Mouse (Mus musculus): ENCODE data around the gene Odf2l. TPM values are rescaled to one million over a fixed set of nuclear protein-coding genes. Genes with fewer than 3 reads are reported as not detected.

Gene Odf2l
- polyA plus RNA-seq, 1 experiment = 0.63 TPM

DNA sequence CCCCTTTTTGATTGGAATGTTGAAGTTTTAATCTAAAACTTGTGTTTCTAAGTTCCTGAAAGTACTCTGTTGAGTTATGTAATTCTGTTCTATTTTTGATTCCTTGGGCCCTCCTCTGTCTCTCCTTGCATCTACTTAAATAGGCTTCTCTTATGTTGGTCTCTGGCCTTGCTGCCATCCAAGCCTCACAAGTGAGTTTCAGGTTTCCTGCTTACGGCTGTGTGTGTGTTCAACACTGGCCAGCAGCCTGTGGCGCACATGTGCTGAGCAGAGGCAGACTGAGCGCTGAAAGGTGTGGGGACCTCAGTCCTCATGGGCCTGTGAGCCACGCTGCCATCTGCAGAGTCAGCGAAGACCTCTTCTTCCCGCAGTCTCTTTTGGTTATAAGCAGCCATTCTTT, 38.5 kb downstream of the Odf2l start:
- peaks cover 14% of the 10 kb centered on the region for H3K9me3 ChIP-seq
- TF ChIP-seq GATA1 (IDR thresholded peaks at IDR 0.05; ENCODE audit: borderline replicate concordance, low read length) = no peak
- TF ChIP-seq FLI1 (IDR thresholded peaks at IDR 0.05; ENCODE audit: low read length) = no peak
- H3K36me3 ChIP-seq (replicated peaks; ENCODE audit: low read length) = peaks cover 13% of the 10 kb centered on the region
- H3K4me1 ChIP-seq = peaks cover 17% of the 10 kb centered on the region
- H3K27me3 ChIP-seq (replicated peaks) = no peaks in the 10 kb centered on the region
- H3K4me3 ChIP-seq (replicated peaks) = no peak overlapping the region

DNA sequence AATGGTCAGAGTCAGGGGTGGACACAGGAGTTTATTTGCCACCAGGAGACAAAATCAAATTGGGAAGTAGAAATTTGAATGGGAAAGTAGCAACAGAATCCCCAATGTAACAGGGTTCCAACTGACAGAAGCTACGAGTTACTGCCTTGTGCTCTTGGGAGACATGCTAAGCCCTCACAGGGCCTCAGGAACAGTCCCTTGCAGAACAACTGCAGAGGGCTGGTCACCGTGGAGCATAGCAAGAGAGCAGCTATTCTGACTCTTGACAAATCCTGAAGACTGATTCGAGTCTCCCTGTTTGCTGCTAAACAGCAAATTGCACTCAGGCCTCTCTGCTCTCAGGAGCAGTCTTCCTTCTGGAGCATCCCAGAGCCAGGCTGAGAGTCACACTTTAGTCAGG, 40.1 kb downstream of the Odf2l start:
- TF ChIP-seq FLI1 (IDR thresholded peaks at IDR 0.05; ENCODE audit: low read length) (no peak), GATA1 (IDR thresholded peaks at IDR 0.05; ENCODE audit: borderline replicate concordance, low read length) (no peak)
- Histone ChIP-seq H3K4me3 (replicated peaks) (no peak overlapping the region), H3K36me3 (replicated peaks; ENCODE audit: low read length) (peaks cover 9% of the 10 kb centered on the region), H3K9me3 (peaks cover 14% of the 10 kb centered on the region), H3K4me1 (peaks cover 17% of the 10 kb centered on the region), H3K27me3 (replicated peaks) (no peaks in the 10 kb centered on the region)

DNA sequence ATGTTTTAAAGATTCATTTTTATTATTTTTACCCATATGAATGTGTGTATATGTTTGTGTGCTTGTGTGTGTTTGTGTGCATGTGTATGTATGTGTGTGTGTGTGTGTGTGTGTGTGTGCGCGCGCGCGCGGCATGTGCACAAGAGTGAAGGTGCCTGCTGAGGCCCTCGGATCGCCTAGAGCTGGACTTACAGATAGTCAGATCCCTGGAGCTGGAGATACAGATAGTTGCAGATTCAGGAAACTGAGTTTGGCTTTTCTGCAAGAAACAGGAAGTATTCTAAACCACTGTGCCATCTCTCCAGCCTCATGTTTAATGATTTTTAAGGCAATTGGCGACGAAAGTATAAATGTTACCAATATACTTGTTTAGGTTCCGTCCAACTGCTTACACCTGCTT, 48.4 kb downstream of the Odf2l start:
- peaks cover 32% of the 10 kb centered on the region for H3K4me1 ChIP-seq
- no peaks in the 10 kb centered on the region for H3K9me3 ChIP-seq
- H3K4me3 ChIP-seq (replicated peaks) = no peak overlapping the region
- no peak for TF ChIP-seq GATA1 (IDR thresholded peaks at IDR 0.05; ENCODE audit: borderline replicate concordance, low read length)
- TF ChIP-seq FLI1 (IDR thresholded peaks at IDR 0.05; ENCODE audit: low read length) = no peak
- no peaks in the 10 kb centered on the region for H3K27me3 ChIP-seq (replicated peaks)
- no peaks in the 10 kb centered on the region for H3K36me3 ChIP-seq (replicated peaks; ENCODE audit: low read length)

GRCm38 (mm10) chr3:145167766-145168165, 49.4 kb downstream of the Odf2l start:
- Histone ChIP-seq H3K9me3 (no peaks in the 10 kb centered on the region), H3K36me3 (replicated peaks; ENCODE audit: low read length) (no peaks in the 10 kb centered on the region), H3K27me3 (replicated peaks) (no peaks in the 10 kb centered on the region), H3K4me1 (peaks cover 36% of the 10 kb centered on the region), H3K4me3 (replicated peaks) (no peak overlapping the region)
- TF ChIP-seq FLI1 (IDR thresholded peaks at IDR 0.05; ENCODE audit: low read length) (no peak), GATA1 (IDR thresholded peaks at IDR 0.05; ENCODE audit: borderline replicate concordance, low read length) (no peak)

- Histone ChIP-seq H3K4me3 (replicated peaks) (no peak overlapping the region), H3K36me3 (replicated peaks; ENCODE audit: low read length) (no peaks in the 10 kb centered on the region), H3K27me3 (replicated peaks) (no peaks in the 10 kb centered on the region), H3K9me3 (no peaks in the 10 kb centered on the region), H3K4me1 (peaks cover 36% of the 10 kb centered on the region)
- TF ChIP-seq FLI1 (IDR thresholded peaks at IDR 0.05; ENCODE audit: low read length) = no peak
- TF ChIP-seq GATA1 (IDR thresholded peaks at IDR 0.05; ENCODE audit: borderline replicate concordance, low read length) = no peak
Observed at GRCm38 (mm10) chr3:145168844-145169696, 50.7 kb downstream of the Odf2l start.

DNA sequence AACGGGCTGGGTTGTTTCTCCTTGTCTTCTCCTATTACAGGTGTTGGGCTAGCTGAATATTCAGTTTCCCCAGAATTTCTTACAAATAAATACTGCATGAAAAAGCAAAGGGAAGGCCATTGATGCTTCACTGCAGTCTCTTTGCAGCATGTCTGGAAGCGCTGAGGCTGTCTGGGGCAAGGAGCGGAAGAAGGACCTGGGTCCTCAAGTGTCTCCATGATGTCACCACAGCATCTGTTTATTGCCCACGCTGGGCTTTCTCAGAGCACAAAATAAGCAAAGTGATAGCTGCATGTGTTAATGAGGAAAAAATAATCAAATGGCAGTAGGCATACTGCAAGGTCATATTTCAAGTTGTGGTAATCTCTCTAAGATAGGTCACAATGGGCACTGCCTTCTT, 51.6 kb downstream of the Odf2l start:
- no peak overlapping the region for H3K4me3 ChIP-seq (replicated peaks)
- no peaks in the 10 kb centered on the region for H3K36me3 ChIP-seq (replicated peaks; ENCODE audit: low read length)
- H3K27me3 ChIP-seq (replicated peaks) = no peaks in the 10 kb centered on the region
- TF ChIP-seq GATA1 (IDR thresholded peaks at IDR 0.05; ENCODE audit: borderline replicate concordance, low read length) (no peak), FLI1 (IDR thresholded peaks at IDR 0.05; ENCODE audit: low read length) (no peak)
- H3K4me1 ChIP-seq = peaks cover 36% of the 10 kb centered on the region
- H3K9me3 ChIP-seq = peaks cover 6% of the 10 kb centered on the region; the same call in 1 of the 2 replicates

- TF ChIP-seq FLI1 (IDR thresholded peaks at IDR 0.05; ENCODE audit: low read length) (no peak), GATA1 (IDR thresholded peaks at IDR 0.05; ENCODE audit: borderline replicate concordance, low read length) (no peak)
- Histone ChIP-seq H3K9me3 (peaks cover 6% of the 10 kb centered on the region; the same call in 1 of the 2 replicates), H3K4me1 (peaks cover 36% of the 10 kb centered on the region), H3K36me3 (replicated peaks; ENCODE audit: low read length) (no peaks in the 10 kb centered on the region), H3K4me3 (replicated peaks) (peak overlapping the region; percentile 31), H3K27me3 (replicated peaks) (no peaks in the 10 kb centered on the region)
Observed at GRCm38 (mm10) chr3:145170604-145171389, 52.4 kb downstream of the Odf2l start.

- TF ChIP-seq FLI1 (IDR thresholded peaks at IDR 0.05; ENCODE audit: low read length) (no peak), GATA1 (IDR thresholded peaks at IDR 0.05; ENCODE audit: borderline replicate concordance, low read length) (no peak)
- no peaks in the 10 kb centered on the region for H3K36me3 ChIP-seq (replicated peaks; ENCODE audit: low read length)
- no peak overlapping the region for H3K4me3 ChIP-seq (replicated peaks)
- peaks cover 33% of the 10 kb centered on the region for H3K4me1 ChIP-seq
- H3K9me3 ChIP-seq = peaks cover 8% of the 10 kb centered on the region; the same call in 1 of the 2 replicates
- no peaks in the 10 kb centered on the region for H3K27me3 ChIP-seq (replicated peaks)
Observed at GRCm38 (mm10) chr3:145171390-145172060, 53.1 kb downstream of the Odf2l start.

DNA sequence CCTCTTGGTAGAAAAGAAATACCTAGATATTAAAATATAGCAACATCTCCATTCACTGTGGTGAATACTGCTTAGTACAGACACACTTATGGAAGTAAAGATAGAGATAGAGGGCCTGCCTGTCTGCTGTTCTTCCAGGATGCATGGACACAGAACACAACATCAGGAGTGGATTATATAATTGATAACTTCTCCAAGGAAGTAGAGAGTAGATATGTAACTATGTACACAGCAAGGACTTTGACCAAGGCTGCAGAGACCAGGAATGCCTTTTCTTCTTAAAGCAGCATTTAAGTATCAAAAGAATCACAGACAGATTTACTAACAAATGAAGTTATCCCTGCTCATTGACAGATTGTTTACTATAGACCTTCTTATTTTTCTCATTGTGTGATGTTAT, 66.3 kb downstream of the Odf2l start:
- TF ChIP-seq FLI1 (IDR thresholded peaks at IDR 0.05; ENCODE audit: low read length) (no peak), GATA1 (IDR thresholded peaks at IDR 0.05; ENCODE audit: borderline replicate concordance, low read length) (no peak)
- peaks cover 6% of the 10 kb centered on the region for H3K4me1 ChIP-seq
- H3K9me3 ChIP-seq = no peaks in the 10 kb centered on the region
- H3K36me3 ChIP-seq (replicated peaks; ENCODE audit: low read length) = no peaks in the 10 kb centered on the region
- no peaks in the 10 kb centered on the region for H3K27me3 ChIP-seq (replicated peaks)
- no peak overlapping the region for H3K4me3 ChIP-seq (replicated peaks)

All from megakaryocyte, embryonic 14.5 days (primary cell).